ENCODE assay signal across 17 mouse cellular contexts in the genomic region with DNA sequence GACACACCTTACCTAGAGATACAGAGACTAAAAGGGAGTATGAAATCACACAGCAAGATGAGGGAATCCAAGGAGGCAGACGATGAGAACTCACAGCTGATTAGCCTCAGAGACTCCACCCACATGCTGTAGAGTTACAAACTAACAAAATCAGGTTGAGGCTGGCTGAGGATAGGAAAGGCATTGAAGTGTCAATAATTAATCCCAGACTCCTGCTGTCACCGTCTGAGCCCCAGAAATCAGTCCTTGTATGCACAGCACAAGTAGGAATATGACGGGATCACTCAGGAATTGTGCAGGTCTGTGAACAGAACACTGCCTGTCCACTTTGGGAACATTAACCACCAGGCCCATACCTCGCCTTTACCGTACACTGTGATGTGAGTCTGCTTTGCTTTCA.
DNase-seq lines count a peak whose midpoint lies in the region; ATAC-seq and TF ChIP-seq lines count a peak whose summit lies in the region.
"Had no signal": no experiment of that assay in that cellular context is flagged by ENCODE, and none has a peak within 500 bp of the region (broad histone marks: within the 10 kb centered on the region; RNA-seq: fewer than 3 reads in every experiment).

No protein-coding gene starts in this region.

- 48% methylated on average over 5 of the region's 5 CpGs for WGBS in forebrain, embryonic 14.5 days
- 50% methylated on average over 5 of the region's 5 CpGs for WGBS in forebrain, embryonic 16.5 days
- 76% methylated on average over 5 of the region's 5 CpGs for WGBS in liver, embryonic 11.5 days

- no peaks in the 10 kb centered on the region for H3K27me3 ChIP-seq in forebrain, embryonic 14.5 days (replicated peaks; ENCODE audit: control insufficient read depth, insufficient read depth, low read length)
- H3K27me3 ChIP-seq in forebrain, embryonic 16.5 days (replicated peaks; ENCODE audit: control insufficient read depth, insufficient read depth, low read length) = no peaks in the 10 kb centered on the region
- no peaks in the 10 kb centered on the region for H3K27me3 ChIP-seq in liver, embryonic 11.5 days (replicated peaks; ENCODE audit: control insufficient read depth, insufficient read depth, low read length)
- H3K27me3 ChIP-seq: forebrain, embryonic 13.5 days; limb, embryonic 15.5 days had no signal

- no peaks in the 10 kb centered on the region for H3K9me3 ChIP-seq in forebrain, embryonic 14.5 days (replicated peaks; ENCODE audit: control insufficient read depth, low read length)
- H3K9me3 ChIP-seq in forebrain, embryonic 16.5 days (ENCODE audit: control insufficient read depth, low read length) = no peaks in the 10 kb centered on the region
- no peaks in the 10 kb centered on the region for H3K9me3 ChIP-seq in liver, embryonic 11.5 days (ENCODE audit: control insufficient read depth, low read length)
- H3K9me3 ChIP-seq: embryonic facial prominence, embryonic 10.5 days; forebrain, embryonic 13.5 days; limb, embryonic 15.5 days had no signal

- no peak overlapping the region for H3K27ac ChIP-seq in forebrain, embryonic 14.5 days (ENCODE audit: low read depth, low read length)
- no peak overlapping the region for H3K27ac ChIP-seq in forebrain, embryonic 16.5 days (ENCODE audit: low read length)
- no peak overlapping the region for H3K27ac ChIP-seq in liver, embryonic 11.5 days (ENCODE audit: low read depth, low read length)
- H3K27ac ChIP-seq: embryonic facial prominence, embryonic 10.5 days; forebrain, embryonic 13.5 days; heart, adult 2 months; limb, embryonic 15.5 days had no signal

- ATAC-seq in forebrain, embryonic 14.5 days = peak; percentile 26; the same call in 1 of the 2 replicates
- ATAC-seq in forebrain, embryonic 16.5 days = no peak
- ATAC-seq in liver, embryonic 11.5 days (replicated peaks; ENCODE audit: low FRiP score) = no peak
- ATAC-seq: forebrain, embryonic 13.5 days had no signal

- H3K4me2 ChIP-seq in forebrain, embryonic 14.5 days (ENCODE audit: low read length) = no peak overlapping the region
- H3K4me2 ChIP-seq in forebrain, embryonic 16.5 days (ENCODE audit: low read length) = no peak overlapping the region
- H3K4me2 ChIP-seq in liver, embryonic 11.5 days = no peak overlapping the region
- H3K4me2 ChIP-seq: forebrain, embryonic 13.5 days; limb, embryonic 15.5 days had no signal

- no peak for TF ChIP-seq CTCF in brain, embryonic 14.5 days (IDR thresholded peaks at IDR 0.05; ENCODE audit: borderline replicate concordance, extremely low read depth, insufficient read depth, insufficient read length)

- H3K4me3 ChIP-seq in forebrain, embryonic 14.5 days (ENCODE audit: low read depth, low read length) = no peak overlapping the region
- no peak overlapping the region for H3K4me3 ChIP-seq in forebrain, embryonic 16.5 days (replicated peaks; ENCODE audit: low read length)
- no peak overlapping the region for H3K4me3 ChIP-seq in liver, embryonic 11.5 days (ENCODE audit: low read depth, low read length)
- H3K4me3 ChIP-seq: embryonic facial prominence, embryonic 10.5 days; forebrain, embryonic 13.5 days; heart, adult 2 months; limb, embryonic 15.5 days had no signal

- no peak overlapping the region for H3K9ac ChIP-seq in forebrain, embryonic 14.5 days (ENCODE audit: low read length)
- no peak overlapping the region for H3K9ac ChIP-seq in forebrain, embryonic 16.5 days (replicated peaks; ENCODE audit: low read depth, low read length)
- no peak overlapping the region for H3K9ac ChIP-seq in liver, embryonic 11.5 days (ENCODE audit: low read depth, low read length)
- H3K9ac ChIP-seq: forebrain, embryonic 13.5 days; limb, embryonic 15.5 days had no signal

- H3K36me3 ChIP-seq in forebrain, embryonic 14.5 days (ENCODE audit: control insufficient read depth, insufficient read depth, low read length) = peaks cover 71% of the 10 kb centered on the region
- H3K36me3 ChIP-seq in forebrain, embryonic 16.5 days (ENCODE audit: control insufficient read depth, insufficient read depth) = peaks cover 19% of the 10 kb centered on the region
- H3K36me3 ChIP-seq in liver, embryonic 11.5 days (ENCODE audit: control insufficient read depth, insufficient read depth, low read length) = peaks cover 7% of the 10 kb centered on the region; the same call in 1 of the 2 replicates

- DNase-seq in forebrain, embryonic 14.5 days (ENCODE audit: low spot score) = peak; percentile 36
- peak; percentile 35 for DNase-seq in kidney, adult 9 months
- no peak for DNase-seq in kidney, postnatal 4 days
- peak; percentile 64 for DNase-seq in brain, embryonic 14.5 days (ENCODE audit: low read depth)
- DNase-seq in retina, embryonic 14.5 days (ENCODE audit: low spot score) = peak; percentile 63
- no peak for DNase-seq in left cerebral cortex, adult 18-20 months (ENCODE audit: low spot score in 2 of 2)
- no peak for DNase-seq in liver, embryonic 11.5 days (ENCODE audit: low spot score)
- DNase-seq: B cell, adult 2 months; gastrocnemius, postnatal 25 days; heart, adult 2 months; heart, postnatal 36 days; right cerebral cortex, adult 18-20 months; thymus, postnatal 14 days had no signal

- no peak for TF ChIP-seq POLR2A in brain, embryonic 14.5 days (IDR thresholded peaks at IDR 0.05; ENCODE audit: borderline replicate concordance, extremely low read depth, insufficient read depth, insufficient read length, poor library complexity, severe bottlenecking)

- no peaks in the 10 kb centered on the region for H3K4me1 ChIP-seq in forebrain, embryonic 14.5 days (ENCODE audit: control insufficient read depth, insufficient read depth, low read length)
- no peaks in the 10 kb centered on the region for H3K4me1 ChIP-seq in forebrain, embryonic 16.5 days (replicated peaks; ENCODE audit: control insufficient read depth, insufficient read depth, low read length)
- H3K4me1 ChIP-seq in liver, embryonic 11.5 days (replicated peaks; ENCODE audit: control insufficient read depth, insufficient read depth, low read length) = no peaks in the 10 kb centered on the region
- H3K4me1 ChIP-seq: forebrain, embryonic 13.5 days; limb, embryonic 15.5 days had no signal

Comparison
In these comparisons a context has a peak if more than half of its experiments do, and no peak if none do; other contexts are left out.
1. DNase-seq: peak in forebrain, embryonic 14.5 days (single experiment), kidney, adult 9 months (single experiment), brain, embryonic 14.5 days (single experiment) and retina, embryonic 14.5 days (single experiment); none in kidney, postnatal 4 days (0 of 2), left cerebral cortex, adult 18-20 months (0 of 2) and liver, embryonic 11.5 days (single experiment).